Mouse (Mus musculus) thymus, postnatal 14 days (tissue): ENCODE results near the gene Ugt1a7c.
A peak's percentile ranks its signal among the peaks of the same experiment; 100 is the strongest.
"Not testable (repeated sequence)": the region's sequence is repeated elsewhere in the genome, so short reads cannot be mapped to it uniquely, and the experiment has no call there.

Source experiments
- DNase-seq: peaks from one replicate; pipeline ENCODE4 v3.0.0; 2021

Gene Ugt1a7c

DNA sequence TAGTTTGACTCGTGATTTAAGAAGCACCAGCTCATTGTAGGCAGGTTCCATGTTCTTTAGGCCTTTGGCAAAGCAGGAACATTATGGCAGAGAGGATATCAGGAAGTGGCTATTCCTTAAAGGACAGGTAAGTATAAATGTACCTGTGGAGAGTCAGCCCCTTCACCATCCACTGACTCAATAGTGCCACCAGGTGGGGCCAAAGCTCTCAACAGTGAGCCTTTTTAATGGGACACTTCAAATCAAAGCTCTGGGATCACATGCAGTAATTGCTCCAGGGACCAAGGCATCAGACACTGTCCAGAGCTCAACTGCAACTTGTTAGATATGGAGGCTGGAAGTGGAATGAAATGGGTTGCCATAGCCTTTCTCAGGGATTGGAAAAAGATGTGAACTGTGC, 26.7 kb downstream of the Ugt1a7c start:
- DNase-seq = peak; percentile 5

DNA sequence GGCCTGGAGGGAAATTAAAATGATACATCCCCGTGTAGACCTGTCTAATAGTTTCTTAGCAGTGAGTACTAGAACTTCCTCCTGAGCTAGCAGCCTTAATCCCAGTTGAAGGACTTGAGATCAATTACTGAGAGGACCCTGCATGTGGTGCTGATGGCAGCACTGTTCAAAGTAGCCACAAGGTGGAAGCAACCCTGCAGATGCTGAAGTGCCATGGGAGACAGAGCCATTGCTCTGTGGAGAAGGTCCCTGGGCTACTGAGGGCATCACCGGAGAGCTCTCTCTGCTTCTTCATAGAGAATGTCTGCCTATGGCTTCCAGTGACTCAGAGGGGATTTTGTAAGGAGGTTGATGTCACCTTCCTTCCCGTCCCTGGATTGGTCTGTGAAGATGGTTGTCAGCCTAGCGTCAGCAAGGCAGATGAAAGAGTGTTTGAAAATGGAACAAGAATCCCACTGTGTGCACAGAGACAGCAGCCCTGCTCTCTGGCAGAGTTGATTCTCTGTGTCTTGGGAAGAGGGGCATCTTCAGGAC, 31.0 kb downstream of the Ugt1a7c start:
- not testable (repeated sequence) for DNase-seq

DNA sequence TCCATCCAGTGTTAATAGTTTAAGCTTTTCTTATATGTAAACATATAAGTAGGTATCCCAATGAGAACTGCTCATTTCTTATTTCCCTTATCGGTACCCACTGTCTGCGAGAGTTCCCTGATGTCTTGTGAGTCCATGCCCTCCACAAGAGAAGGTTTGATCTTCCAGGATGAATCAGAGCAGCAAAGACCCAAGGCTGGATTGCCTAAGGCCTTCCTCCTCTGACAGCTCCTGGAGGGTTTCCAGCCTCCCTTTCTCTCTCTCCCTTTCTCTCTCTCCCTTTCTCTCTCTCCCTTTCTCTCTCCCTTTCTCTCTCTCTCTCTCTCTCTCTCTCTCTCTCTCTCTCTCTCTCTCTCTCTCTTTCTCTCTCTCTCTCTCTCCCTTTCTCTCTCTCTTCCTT, 34.2 kb downstream of the Ugt1a7c start:
- DNase-seq = not testable (repeated sequence)

DNA sequence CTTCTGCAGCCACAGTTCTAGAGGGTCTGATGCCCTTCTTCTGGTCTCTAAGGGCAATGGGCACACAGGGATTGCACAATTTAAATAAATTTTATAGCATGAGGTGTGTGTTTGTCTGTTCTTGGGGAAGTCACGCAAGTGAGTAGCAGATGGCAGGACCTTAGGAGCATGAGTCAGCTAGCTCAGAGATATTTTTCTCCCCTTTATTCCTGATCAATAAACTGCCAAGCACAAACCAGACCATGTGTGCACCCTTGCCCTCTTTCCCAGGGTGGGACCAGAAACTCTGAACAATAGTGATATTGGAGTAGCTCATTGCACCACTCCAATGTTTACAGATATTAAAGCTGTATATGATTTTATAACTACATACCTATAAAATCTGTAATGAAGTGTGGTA, 35.4 kb downstream of the Ugt1a7c start:
- DNase-seq = not testable (repeated sequence)

DNA sequence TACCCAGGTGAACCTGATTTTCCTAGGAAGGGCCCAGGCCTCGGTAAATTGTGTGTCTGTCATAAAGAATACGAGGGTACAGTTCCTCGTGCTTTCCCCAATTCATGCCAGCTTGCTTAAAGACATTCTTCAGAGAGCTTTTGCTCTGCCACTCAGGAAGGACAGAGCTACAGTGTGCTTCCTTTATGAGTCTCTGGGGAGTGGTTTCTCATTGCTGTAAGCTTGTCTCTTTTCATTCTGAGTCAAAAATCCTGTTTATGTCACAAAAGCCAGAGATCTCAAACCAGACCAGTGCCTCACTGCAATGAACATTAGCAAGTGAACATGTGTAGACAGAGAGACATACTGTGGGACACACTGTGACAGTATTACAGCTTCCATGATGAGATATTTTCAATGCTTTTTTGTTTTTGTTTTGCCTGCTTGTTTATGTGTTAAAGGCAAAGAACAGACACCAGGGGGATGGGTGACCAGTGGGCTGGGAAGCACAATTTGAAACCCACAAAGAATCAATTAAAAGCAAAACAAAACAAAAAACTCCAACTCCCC, 39.1 kb downstream of the Ugt1a7c start:
- DNase-seq = no peak

DNA sequence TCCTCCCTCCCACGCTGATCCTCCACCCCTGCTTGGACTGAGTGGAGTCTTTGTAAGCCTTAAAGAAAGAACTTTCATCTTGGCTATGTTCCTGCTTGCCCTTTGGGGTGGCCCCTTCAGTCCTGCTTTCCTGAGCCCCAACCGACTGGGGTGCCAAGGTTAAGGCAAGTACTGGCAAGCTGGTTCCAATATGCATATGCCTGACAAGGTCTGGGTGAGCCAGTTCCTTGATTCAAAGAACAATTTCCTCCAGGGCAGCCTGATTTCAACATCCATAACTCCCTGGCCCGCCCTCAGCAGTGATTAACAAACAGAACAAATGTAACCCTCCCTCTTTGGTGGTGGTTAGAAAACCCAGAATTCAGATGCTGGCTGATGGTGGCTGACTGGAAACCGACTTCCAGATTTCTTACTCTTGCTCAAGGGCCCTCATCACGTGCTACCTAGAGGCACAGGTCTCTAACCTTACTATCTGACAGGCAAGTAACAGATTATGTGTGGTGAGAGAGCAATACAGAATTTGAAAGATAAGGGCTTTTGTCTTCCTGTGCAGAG, 39.7 kb downstream of the Ugt1a7c start, which contains the start of gene Ugt1a6a:
Gene Ugt1a6a (plus strand): TSS at position 353 of the 555 bp plus-strand sequence.
- not testable (repeated sequence) for DNase-seq

DNA sequence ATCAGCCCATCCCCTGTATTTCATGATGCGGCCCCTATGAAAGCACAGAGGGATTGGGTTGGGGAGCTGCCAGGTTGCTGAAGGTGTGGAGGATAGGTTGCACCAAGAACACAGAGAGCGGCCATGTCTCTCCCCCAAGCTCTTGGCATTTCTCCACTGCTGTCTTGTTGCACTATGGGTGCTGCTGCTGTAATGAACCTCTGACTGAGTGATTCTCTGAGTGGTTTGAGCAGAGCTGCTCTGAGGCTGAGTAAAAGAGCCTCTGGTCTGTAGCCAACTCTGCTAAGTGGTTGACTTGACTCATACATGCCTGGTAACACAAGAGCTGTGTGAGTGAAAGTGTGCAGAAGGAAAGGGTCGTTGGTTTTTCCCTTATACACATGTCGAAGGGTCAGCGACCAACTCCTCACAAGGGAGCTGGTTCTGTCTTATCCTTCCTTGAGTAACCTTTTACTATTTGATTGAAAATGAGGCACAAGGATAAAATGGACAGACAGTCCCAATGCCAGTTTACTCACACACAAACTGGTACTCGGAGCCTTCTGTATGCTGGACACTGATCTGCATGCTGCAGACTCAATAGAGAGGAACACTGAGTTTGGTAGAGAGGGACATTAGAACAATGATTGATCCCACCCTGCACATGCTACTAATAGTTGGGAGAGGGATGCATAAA, 40.5 kb downstream of the Ugt1a7c start:
- not testable (repeated sequence) for DNase-seq

DNA sequence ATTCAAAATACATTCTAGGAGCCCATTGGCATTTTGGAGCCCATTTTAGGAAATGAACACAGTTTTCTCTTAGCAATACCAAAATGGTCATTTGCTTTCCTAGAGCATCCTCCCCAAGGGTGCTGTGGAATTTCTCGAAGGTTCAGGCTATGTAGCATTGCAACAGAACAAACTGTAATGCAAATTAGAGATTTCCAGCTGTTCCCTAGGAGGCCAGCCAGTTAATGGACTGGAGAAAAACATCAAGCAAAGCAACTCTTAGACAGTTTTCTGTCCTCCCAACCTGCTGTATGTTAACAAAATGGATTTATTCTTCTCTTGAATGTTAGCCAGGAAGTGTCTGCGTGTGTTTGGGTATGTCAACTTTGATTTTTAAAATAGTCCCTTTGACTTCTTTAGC, 41.8 kb downstream of the Ugt1a7c start:
- no peak for DNase-seq

DNA sequence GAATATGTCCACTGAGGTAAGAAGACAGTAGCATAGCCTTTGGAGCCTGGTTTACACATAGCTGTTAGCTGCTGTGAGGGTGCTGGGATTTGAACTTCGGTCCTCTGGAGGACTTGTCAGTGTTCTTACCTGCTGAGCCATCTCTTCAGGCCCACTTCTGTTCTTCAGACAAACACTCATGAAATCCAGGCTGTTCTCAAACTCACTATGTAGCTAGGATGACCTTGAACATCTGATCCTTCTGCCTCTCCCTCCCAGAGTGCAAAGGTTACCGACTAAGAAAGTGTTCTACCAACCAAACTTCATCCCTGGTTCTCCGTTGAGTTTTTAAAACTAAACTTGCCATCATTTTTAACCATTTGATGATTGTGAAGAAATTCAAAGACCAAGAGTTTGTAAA, 42.4 kb downstream of the Ugt1a7c start:
- no peak for DNase-seq

DNA sequence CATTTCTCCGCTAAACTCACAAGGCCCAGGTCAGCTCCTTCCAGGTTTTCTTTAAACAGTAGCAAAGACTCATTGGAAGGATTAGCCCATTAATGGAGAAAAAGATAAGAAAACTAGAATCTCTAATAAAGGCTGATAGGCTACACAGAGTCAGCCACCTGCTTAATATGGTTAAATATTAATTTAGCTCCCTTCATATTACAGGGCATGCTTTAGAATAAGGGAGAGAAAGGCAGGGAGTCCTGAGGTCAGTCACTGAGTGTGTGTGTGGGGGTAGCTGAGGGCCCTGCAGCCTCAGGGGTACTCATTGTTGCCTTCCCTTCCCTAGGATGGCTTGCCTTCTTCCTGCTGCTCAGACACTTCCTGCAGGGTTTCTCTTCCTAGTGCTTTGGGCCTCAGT, 43.3 kb downstream of the Ugt1a7c start:
- DNase-seq = no peak

DNA sequence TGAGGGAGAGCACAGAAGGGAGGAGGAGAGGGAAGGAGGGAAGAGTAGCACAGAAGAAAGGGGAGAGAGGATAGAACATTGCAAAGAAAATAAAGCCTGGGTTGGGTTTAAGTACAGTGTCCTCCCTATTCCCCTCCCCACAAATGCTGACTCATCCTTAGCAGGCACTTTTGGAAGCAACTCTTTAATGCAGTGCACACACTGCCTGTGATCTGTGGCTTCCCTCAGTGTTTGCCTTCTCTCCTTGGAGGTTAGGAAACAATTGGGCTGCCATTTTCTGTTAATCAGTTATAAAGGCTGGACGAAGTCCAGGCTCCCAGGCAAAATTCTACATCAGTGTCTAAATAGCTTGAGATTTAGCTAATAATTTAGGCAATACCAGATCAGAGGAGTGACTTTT, 45.6 kb downstream of the Ugt1a7c start:
- not testable (repeated sequence) for DNase-seq

DNA sequence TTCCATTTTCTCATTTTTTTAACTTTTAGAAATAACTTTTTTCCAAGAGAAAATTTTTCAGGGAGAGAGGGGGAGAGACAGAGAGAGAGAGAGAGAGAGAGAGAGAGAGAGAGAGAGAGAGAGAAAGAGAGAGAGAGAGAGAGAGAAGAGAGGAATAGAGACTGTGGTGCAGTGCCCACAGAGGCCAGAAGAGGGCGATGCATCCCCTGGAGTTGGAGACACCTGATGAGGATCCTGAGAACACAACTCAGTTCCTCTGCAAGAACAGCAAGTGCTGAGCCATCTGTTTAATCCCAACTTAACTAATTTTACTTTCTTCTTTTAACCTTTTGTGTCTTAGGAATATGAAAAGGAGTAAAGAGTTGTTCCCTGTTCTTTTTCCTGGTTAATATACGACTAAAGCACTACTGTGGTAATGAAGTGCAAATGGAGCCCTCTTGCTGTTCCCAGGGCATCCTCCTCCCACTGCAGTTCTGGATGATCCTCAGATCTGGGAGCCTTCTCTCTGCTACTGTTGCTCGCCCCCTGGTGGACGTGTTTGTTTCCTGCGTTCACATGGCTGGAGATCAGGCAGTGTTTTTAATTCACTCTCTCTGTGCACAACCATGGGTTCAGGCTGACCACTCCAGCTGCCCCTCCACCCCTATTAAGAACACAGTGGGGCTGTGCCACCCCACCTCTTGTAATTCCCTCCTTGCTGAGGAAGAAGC, 49.3 kb downstream of the Ugt1a7c start:
- DNase-seq = peak; percentile 53

DNA sequence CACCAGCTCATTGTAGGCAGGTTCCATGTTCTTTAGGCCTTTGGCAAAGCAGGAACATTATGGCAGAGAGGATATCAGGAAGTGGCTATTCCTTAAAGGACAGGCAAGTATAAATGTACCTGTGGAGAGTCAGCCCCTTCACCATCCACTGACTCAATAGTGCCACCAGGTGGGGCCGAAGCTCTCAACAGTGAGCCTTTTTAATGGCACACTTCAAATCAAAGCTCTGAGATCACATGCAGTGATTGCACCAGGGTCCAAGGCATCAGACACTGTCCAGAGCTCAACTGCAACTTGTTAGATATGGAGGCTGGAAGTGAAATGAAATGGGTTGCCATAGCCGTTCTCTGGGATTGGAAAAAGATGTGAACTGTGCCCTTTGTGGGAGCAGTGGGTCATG, 50.4 kb downstream of the Ugt1a7c start:
- peak; percentile 10 for DNase-seq

DNA sequence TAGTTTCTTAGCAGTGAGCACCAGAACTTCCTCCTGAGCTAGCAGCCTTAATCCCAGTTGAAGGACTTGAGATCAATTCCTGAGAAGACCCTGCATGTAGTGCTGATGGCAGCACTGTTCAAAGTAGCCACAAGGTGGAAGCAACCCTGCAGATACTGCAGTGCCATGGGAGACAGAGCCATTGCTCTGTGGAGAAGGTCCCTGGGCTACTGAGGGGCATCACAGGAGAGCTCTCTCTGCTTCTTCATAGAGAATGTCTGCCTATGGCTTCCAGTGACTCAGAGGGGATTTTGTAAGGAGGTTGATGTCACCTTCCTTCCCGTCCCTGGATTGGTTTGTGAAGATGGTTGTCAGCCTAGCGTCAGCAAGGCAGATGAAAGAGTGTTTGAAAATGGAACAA, 55.3 kb downstream of the Ugt1a7c start:
- not testable (repeated sequence) for DNase-seq

DNA sequence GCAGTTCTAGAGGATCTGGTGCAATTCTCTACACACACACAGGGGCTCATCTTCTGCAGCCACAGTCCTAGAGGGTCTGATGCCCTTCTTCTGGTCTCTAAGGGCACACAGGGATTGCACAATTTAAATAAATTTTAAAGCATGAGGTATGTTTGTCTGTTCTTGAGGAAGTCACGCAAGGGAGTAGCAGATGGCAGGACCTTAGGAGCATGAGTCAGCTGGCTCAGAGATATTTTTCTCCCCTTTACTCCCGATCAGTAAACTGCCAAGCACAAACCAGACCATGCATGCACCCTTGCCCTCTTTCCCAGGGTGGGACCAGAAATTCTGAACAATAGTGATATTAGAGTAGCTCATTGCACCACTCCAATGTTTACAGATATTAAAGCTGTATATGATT, 63.6 kb downstream of the Ugt1a7c start:
- no peak for DNase-seq

DNA sequence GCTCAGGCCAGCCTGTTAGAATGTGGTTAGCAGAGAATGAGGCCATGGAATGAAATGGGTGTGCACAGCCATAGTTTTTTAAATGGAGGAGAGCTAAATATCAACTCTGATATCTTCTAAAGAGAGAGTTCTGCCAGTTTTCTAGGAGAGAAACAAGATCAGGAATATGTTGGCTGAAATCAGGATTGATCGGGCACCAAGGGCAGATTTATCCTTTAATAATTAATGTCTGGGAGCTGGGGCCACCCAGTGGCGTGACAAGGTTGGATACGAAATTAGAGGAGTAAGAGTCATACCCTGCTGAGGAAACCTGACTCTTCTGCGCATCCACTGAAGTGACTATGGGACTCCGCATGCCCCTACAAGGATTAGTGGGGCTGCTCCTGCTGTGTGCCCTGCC, 70.8 kb downstream of the Ugt1a7c start, which contains the start of gene Ugt1a5:
Gene Ugt1a5 (plus strand): TSS at position 302 of the 400 bp plus-strand sequence.
- no peak for DNase-seq

DNA sequence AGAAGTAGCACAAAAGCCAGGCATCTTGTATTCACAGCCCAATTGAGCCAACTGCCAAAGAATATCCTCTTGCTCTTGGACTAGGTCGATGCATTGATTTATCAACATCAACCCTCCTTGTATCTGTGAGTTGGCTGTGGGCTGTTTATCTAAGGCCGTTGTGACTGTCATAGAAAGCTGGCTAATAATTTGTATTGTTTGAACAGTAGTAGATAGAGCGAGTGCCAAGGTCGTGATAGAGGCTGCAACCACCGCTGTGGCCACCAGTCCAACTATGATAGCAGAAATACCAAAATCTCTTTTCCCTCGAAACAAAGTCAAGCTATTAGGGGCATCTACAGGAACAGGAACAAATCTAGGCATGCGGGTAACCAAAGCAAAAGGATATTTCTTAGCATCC, 77.3 kb downstream of the Ugt1a7c start:
- DNase-seq = not testable (repeated sequence)

DNA sequence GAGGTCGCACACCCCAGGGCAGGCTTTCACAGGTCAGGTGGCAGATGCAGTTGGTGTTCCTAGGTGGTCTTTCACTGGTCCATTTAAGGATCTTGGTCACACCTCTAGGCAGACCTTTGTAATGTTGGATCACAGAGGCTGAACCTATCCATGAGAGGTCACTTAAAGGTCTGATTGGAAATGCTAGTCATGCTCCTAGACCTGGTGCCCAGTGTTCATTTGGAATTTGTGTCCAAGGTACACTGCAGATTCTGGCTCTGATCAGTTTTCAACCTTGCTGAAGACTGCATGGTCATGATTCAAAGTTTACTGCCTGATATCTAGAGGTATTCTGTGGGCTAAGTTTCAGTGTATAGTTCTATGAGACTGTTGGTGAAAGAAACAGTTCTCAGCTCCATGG, 84.8 kb downstream of the Ugt1a7c start:
- DNase-seq = no peak

DNA sequence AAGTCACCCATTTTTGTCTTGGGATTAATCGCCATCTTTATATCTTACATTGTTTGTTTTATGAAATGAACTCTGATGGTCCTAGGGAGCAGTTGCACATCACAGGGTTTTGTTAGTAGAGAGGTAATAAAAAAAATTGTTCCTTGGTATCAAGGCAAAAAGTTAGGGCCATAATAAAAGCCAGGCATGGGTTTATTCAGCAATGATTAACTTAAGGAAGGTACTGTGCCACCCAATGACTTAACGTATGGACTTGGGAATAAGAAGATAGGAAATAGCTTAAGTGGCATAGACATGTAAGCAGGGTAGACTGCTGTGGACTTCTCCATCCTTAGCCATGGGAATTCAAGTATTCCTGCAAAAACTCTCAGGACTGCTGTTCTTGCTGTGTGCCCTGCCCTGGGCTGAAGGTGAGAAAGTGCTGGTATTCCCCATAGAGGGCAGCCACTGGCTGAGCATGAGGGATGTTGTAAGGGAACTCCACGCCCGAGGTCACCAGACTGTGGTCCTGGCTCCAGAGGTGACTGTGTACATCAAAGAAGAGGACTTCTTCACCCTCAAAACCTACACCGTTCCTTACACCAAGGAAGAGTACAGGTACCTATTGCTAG, 91.6 kb downstream of the Ugt1a7c start:
- DNase-seq = no peak

DNA sequence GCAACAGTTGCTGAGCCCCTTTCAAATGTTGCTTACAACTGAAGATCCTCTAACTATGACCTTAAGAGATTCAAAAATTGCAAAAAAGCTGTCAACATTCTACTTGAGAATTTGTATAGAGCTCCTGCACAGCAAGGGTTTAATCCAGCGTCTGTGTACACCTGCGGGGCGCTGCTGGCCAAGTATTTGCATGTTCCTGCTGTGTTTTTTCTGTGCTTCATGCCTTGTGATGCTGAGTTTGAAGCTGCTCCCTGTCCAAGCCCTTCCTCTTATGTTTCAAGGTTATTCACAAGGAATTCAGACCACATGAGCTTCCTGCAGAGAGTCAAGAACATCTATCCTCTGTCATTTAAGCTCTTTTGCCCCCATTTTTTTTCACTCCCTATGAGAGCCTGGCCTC, 97.3 kb downstream of the Ugt1a7c start:
- no peak for DNase-seq

DNA sequence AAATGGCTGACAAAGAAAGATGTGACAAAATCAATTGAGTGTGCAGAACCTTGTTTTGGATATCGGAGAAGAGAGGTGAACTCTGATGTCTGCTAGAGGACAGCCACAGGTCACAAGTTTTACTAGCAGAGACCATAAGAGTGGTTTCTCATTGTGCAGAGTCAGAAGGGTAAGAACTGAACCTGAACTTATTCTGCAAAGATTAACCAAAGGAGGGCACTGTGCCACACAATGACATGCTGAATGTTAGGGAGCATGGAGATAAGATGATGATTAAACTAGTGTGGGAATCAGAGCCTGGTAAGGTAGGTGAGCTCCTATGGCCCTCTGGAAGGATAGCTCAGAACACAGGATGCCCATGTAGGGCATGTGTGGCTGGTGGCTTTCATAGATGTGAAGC, 100.8 kb downstream of the Ugt1a7c start:
- no peak for DNase-seq

DNA sequence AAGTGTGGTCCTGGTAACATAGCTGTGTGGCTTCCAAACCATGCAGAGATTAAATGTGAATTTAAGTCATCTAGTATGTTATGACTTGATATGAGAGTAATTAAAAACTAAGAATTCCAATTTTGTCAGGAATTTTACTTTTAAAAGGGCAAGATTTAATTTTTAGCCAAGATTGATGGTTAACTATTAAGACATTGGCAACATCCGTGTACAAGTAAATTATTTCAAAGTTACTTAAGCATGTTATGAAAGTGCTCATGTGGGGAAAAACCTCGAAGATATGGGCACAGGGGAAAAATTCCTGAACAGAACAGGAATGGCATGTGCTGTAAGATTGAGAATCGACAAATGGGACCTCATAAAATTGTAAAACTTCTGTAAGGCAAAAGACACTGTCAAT, 102.6 kb downstream of the Ugt1a7c start:
- no peak for DNase-seq

DNA sequence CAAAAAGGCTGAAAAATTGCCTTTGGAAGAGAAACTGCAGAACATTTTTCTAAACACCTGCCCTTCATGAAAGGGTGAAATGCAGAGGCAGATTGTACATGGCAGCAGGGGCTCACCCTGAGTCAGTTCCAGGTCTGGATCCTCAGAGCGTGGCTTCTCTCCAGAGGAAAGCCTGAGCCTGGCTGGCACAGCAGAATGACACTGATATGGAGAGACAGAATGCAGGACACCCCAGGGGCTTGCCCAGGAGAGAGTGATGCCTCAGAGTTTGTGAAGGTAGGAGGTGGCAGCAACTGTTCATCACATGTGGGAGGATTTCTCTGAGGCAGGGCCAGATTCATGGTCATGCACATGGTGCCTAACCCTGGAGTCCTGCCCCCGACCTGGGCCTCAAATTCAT, 105.1 kb downstream of the Ugt1a7c start:
- DNase-seq = no peak
